Mouse (Mus musculus): ENCODE measurements around the gene Man1c1. TPM values are rescaled to one million over a fixed set of nuclear protein-coding genes. Genes with fewer than 3 reads are reported as not detected.

Gene Man1c1
- polyA plus RNA-seq, 2 experiments, result 5.1 to 9.1 TPM

- ATAC-seq (ENCODE audit: low FRiP score, low read depth), result 0 out of 2 replicates have a peak, but pooled peaks have one; percentile 34
- Histone ChIP-seq H3K4me2 (replicated peaks; ENCODE audit: low read depth, low read length, severe bottlenecking) (no peak overlapping the region), H3K27ac (replicated peaks; ENCODE audit: low read depth, low read length) (no peak overlapping the region), H3K27me3 (ENCODE audit: control insufficient read depth, insufficient read depth, low read length) (no peaks in the 10 kb centered on the region), H3K9me3 (ENCODE audit: control insufficient read depth, low read length) (no peaks in the 10 kb centered on the region), H3K4me3 (replicated peaks; ENCODE audit: low read length) (no peak overlapping the region), H3K9ac (ENCODE audit: low read depth, low read length, severe bottlenecking) (no peak overlapping the region), H3K36me3 (ENCODE audit: control insufficient read depth, insufficient read depth, low read length) (no peaks in the 10 kb centered on the region), H3K4me1 (ENCODE audit: control insufficient read depth, insufficient read depth, low read length) (peaks cover 5% of the 10 kb centered on the region)
- no peak for TF ChIP-seq POLR2A (IDR thresholded peaks at IDR 0.05; ENCODE audit: borderline replicate concordance, extremely low read depth, insufficient read depth, insufficient read length)
- no peak for DNase-seq (ENCODE audit: low spot score)
- WGBS, result 70% methylated on average over 10 of the region's 10 CpGs
Measured at GRCm38 (mm10) chr4:134596816-134597692, 107.0 kb downstream of the Man1c1 start.

- H3K4me1 ChIP-seq (ENCODE audit: control insufficient read depth, insufficient read depth, low read length), result peaks cover 16% of the 10 kb centered on the region
- no peaks in the 10 kb centered on the region for H3K36me3 ChIP-seq (ENCODE audit: control insufficient read depth, insufficient read depth, low read length)
- H3K9ac ChIP-seq (ENCODE audit: low read depth, low read length, severe bottlenecking), result no peak overlapping the region
- no peak for TF ChIP-seq POLR2A (IDR thresholded peaks at IDR 0.05; ENCODE audit: borderline replicate concordance, extremely low read depth, insufficient read depth, insufficient read length)
- no peak overlapping the region for H3K4me3 ChIP-seq (replicated peaks; ENCODE audit: low read length)
- no peak overlapping the region for H3K27ac ChIP-seq (replicated peaks; ENCODE audit: low read depth, low read length)
- no peaks in the 10 kb centered on the region for H3K9me3 ChIP-seq (ENCODE audit: control insufficient read depth, low read length)
- no peak overlapping the region for H3K4me2 ChIP-seq (replicated peaks; ENCODE audit: low read depth, low read length, severe bottlenecking)
- no peaks in the 10 kb centered on the region for H3K27me3 ChIP-seq (ENCODE audit: control insufficient read depth, insufficient read depth, low read length)
- no peak for DNase-seq (ENCODE audit: low spot score)
- no peak for ATAC-seq (ENCODE audit: low FRiP score, low read depth)
- 89% methylated on average over 10 of the region's 10 CpGs for WGBS
Measured at GRCm38 (mm10) chr4:134594731-134595439, 109.2 kb downstream of the Man1c1 start.

- 34% methylated on average over 4 of the region's 4 CpGs for WGBS
- no peak for DNase-seq (ENCODE audit: low spot score)
Measured at GRCm38 (mm10) chr4:134592442-134592841, 111.6 kb downstream of the Man1c1 start.

GRCm38 (mm10) chr4:134591506-134592061 lies 112.5 kb downstream of the Man1c1 start:
- Histone ChIP-seq H3K9me3 (ENCODE audit: control insufficient read depth, low read length) (no peaks in the 10 kb centered on the region), H3K4me3 (replicated peaks; ENCODE audit: low read length) (no peak overlapping the region), H3K9ac (ENCODE audit: low read depth, low read length, severe bottlenecking) (no peak overlapping the region), H3K4me1 (ENCODE audit: control insufficient read depth, insufficient read depth, low read length) (peaks cover 16% of the 10 kb centered on the region), H3K27ac (replicated peaks; ENCODE audit: low read depth, low read length) (peak overlapping the region; percentile 33; the same call in 1 of the 2 replicates), H3K4me2 (replicated peaks; ENCODE audit: low read depth, low read length, severe bottlenecking) (no peak overlapping the region), H3K27me3 (ENCODE audit: control insufficient read depth, insufficient read depth, low read length) (no peaks in the 10 kb centered on the region), H3K36me3 (ENCODE audit: control insufficient read depth, insufficient read depth, low read length) (no peaks in the 10 kb centered on the region)
- 31% methylated on average over 11 of the region's 11 CpGs for WGBS
- no peak for TF ChIP-seq POLR2A (IDR thresholded peaks at IDR 0.05; ENCODE audit: borderline replicate concordance, extremely low read depth, insufficient read depth, insufficient read length)
- DNase-seq (ENCODE audit: low spot score) (peak; percentile 82), ATAC-seq (ENCODE audit: low FRiP score, low read depth) (peak; percentile 59)

More at GRCm38 (mm10) chr4:134592442-134592841, 111.6 kb downstream of the Man1c1 start:
- H3K27ac ChIP-seq (replicated peaks; ENCODE audit: low read depth, low read length), result no peak overlapping the region
- H3K36me3 ChIP-seq (ENCODE audit: control insufficient read depth, insufficient read depth, low read length), result no peaks in the 10 kb centered on the region
- peaks cover 16% of the 10 kb centered on the region for H3K4me1 ChIP-seq (ENCODE audit: control insufficient read depth, insufficient read depth, low read length)
- TF ChIP-seq POLR2A (IDR thresholded peaks at IDR 0.05; ENCODE audit: borderline replicate concordance, extremely low read depth, insufficient read depth, insufficient read length), result no peak
- no peak for ATAC-seq (ENCODE audit: low FRiP score, low read depth)
- no peak overlapping the region for H3K4me2 ChIP-seq (replicated peaks; ENCODE audit: low read depth, low read length, severe bottlenecking)
- H3K9ac ChIP-seq (ENCODE audit: low read depth, low read length, severe bottlenecking), result no peak overlapping the region
- H3K9me3 ChIP-seq (ENCODE audit: control insufficient read depth, low read length), result no peaks in the 10 kb centered on the region
- no peak overlapping the region for H3K4me3 ChIP-seq (replicated peaks; ENCODE audit: low read length)
- H3K27me3 ChIP-seq (ENCODE audit: control insufficient read depth, insufficient read depth, low read length), result no peaks in the 10 kb centered on the region

GRCm38 (mm10) chr4:134590227-134590926 lies 113.7 kb downstream of the Man1c1 start:
- DNase-seq (ENCODE audit: low spot score) (no peak), ATAC-seq (ENCODE audit: low FRiP score, low read depth) (no peak)
- Histone ChIP-seq H3K27ac (replicated peaks; ENCODE audit: low read depth, low read length) (no peak overlapping the region), H3K27me3 (ENCODE audit: control insufficient read depth, insufficient read depth, low read length) (no peaks in the 10 kb centered on the region), H3K9me3 (ENCODE audit: control insufficient read depth, low read length) (no peaks in the 10 kb centered on the region), H3K4me2 (replicated peaks; ENCODE audit: low read depth, low read length, severe bottlenecking) (no peak overlapping the region), H3K4me3 (replicated peaks; ENCODE audit: low read length) (no peak overlapping the region), H3K36me3 (ENCODE audit: control insufficient read depth, insufficient read depth, low read length) (no peaks in the 10 kb centered on the region), H3K9ac (ENCODE audit: low read depth, low read length, severe bottlenecking) (no peak overlapping the region), H3K4me1 (ENCODE audit: control insufficient read depth, insufficient read depth, low read length) (peaks cover 16% of the 10 kb centered on the region)
- WGBS, result 82% methylated on average over 10 of the region's 10 CpGs
- no peak for TF ChIP-seq POLR2A (IDR thresholded peaks at IDR 0.05; ENCODE audit: borderline replicate concordance, extremely low read depth, insufficient read depth, insufficient read length)

All from limb, embryonic 14.5 days (tissue).